Mouse (Mus musculus) brain, embryonic 14.5 days (tissue): Measurements from ENCODE around the gene Sprr4.

Experiments
- CTCF ChIP-seq: fragments of 200-500 bp; IDR thresholded peaks from 2 replicates; pipeline ENCODE4 v1.5.1; 2012; ENCODE audit warnings: inconsistent platforms, mild to moderate bottlenecking, moderate library complexity, borderline replicate concordance; ENCODE audit not compliant: insufficient read depth, insufficient read length; ENCODE audit errors: extremely low read depth
- POLR2A ChIP-seq: fragments of 200-500 bp; IDR thresholded peaks from 2 replicates; pipeline ENCODE4 v1.6.1; 2012; ENCODE audit warnings: mild to moderate bottlenecking, inconsistent platforms, borderline replicate concordance; ENCODE audit not compliant: poor library complexity, insufficient read depth, insufficient read length, severe bottlenecking; ENCODE audit errors: extremely low read depth

- TF ChIP-seq POLR2A (no peak), CTCF (no peak)
Observed at GRCm38 (mm10) chr3:92458620-92459019, 41.7 kb downstream of the Sprr4 start, which contains the start of gene Sprr3.
